Mouse (Mus musculus): ENCODE measurements around the gene Ubald1.

DNA sequence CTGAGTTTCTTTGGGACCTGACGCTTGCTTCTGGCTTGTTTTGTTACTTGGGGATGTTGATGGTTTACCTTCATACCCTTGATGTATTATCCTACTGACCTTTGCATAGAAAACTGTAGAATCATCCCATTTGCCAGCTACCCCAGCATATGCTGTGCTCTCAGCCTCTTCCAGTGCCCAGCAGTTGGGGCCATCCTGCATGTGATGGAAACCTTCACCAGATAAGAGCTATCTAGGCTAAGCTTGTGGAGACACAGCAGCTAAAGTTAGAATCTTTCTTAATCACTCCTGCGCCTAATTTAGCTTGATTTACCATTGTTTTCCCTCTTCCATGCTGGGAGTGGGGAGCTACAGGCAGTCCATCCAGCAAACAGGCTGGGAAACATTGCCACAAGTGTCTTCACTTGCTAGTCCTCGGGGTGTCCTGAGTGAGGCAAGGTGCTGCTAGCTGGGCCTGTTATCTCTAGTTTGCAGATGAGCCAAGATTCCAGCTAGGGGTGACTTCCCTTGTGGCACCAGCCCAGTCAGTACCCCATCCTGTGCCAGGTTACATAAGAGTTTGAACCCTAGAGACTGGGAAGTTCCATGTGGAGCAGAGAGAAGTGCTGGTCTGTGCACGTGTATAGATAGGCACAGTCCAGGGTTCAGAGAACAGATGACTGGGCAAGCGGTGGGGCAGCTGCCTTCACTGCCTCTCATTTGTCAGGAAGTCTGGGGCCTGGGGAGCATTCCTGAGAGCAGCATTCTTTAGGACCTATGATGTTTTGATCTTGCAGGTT is 16.3 kb upstream of the Ubald1 start:
- no peak for TF ChIP-seq CTCF (IDR thresholded peaks at IDR 0.05; ENCODE audit: borderline replicate concordance, control insufficient read depth, extremely low read depth, insufficient read depth, low read length, poor library complexity)
- no peak for TF ChIP-seq POLR2A (IDR thresholded peaks at IDR 0.05; ENCODE audit: control insufficient read depth, extremely low read depth, insufficient read depth, low read length, poor library complexity)
